Mouse (Mus musculus) limb, embryonic 14.5 days (tissue): ENCODE measurements at regions not wholly inside any gene's neighbourhood (a gene's known extent, or its start where the extent isn't known, plus 50 kb on each side); places are given as distances from the start of the nearest gene placed in this dataset.
A peak's percentile ranks its signal among the peaks of the same experiment; 100 is the strongest.

Source experiments
- ATAC-seq: fragments of 200-750 bp; cut with Nextera tagmentation; 2 replicates; pipeline ENCODE4 v1.8.0; 2017; ENCODE audit warnings: low read depth, moderate number of reproducible peaks, moderate TSS enrichment; ENCODE audit not compliant: low FRiP score
- DNase-seq: peaks from one replicate; pipeline ENCODE4 v3.0.0-alpha.2; 2015; ENCODE audit warnings: low spot score
- H3K27ac ChIP-seq: fragments of 300-500 bp; sonication (generic); replicated peaks from 2 replicates; pipeline ENCODE4 v1.5.1; 2014; ENCODE audit warnings: low read depth, mild to moderate bottlenecking, low read length, moderate library complexity, mixed read lengths
- H3K27me3 ChIP-seq: fragments of 300-500 bp; sonication (generic); 2 replicates; pipeline ENCODE4 v1.6.1; 2014; ENCODE audit warnings: low read length, mixed read lengths; ENCODE audit not compliant: control insufficient read depth, insufficient read depth
- H3K36me3 ChIP-seq: fragments of 300-500 bp; sonication (generic); 2 replicates; pipeline ENCODE4 v1.6.1; 2014; ENCODE audit warnings: mild to moderate bottlenecking, low read length, moderate library complexity, mixed read lengths; ENCODE audit not compliant: control insufficient read depth, insufficient read depth
- H3K4me1 ChIP-seq: fragments of 300-500 bp; sonication (generic); 2 replicates; pipeline ENCODE4 v1.6.1; 2014; ENCODE audit warnings: antibody characterized with exemption, low read length, mixed read lengths; ENCODE audit not compliant: control insufficient read depth, insufficient read depth
- H3K4me2 ChIP-seq: fragments of 300-500 bp; sonication (generic); replicated peaks from 2 replicates; pipeline ENCODE4 v1.6.1; 2014; ENCODE audit warnings: low read depth, mild to moderate bottlenecking, low read length, moderate library complexity; ENCODE audit not compliant: severe bottlenecking
- H3K4me3 ChIP-seq: fragments of 300-500 bp; sonication (generic); replicated peaks from 2 replicates; pipeline ENCODE4 v1.5.1; 2014; ENCODE audit warnings: low read length
- H3K9ac ChIP-seq: fragments of 300-500 bp; sonication (generic); 2 replicates; pipeline ENCODE4 v1.6.1; 2014; ENCODE audit warnings: mild to moderate bottlenecking, low read depth, low read length, moderate library complexity; ENCODE audit not compliant: severe bottlenecking
- H3K9me3 ChIP-seq: fragments of 300-500 bp; sonication (generic); 2 replicates; pipeline ENCODE4 v1.6.1; 2016; ENCODE audit warnings: low read length; ENCODE audit not compliant: control insufficient read depth
- POLR2A ChIP-seq: fragments of 200-500 bp; IDR thresholded peaks from 2 replicates; pipeline ENCODE4 v1.8.0; 2012; ENCODE audit warnings: inconsistent platforms, mild to moderate bottlenecking, moderate library complexity, borderline replicate concordance; ENCODE audit not compliant: insufficient read depth, insufficient read length; ENCODE audit errors: extremely low read depth
- WGBS: fragments of 180-500 bp; shearing (Covaris S2); extraction: QIAGEN DNeasy Blood & Tissue Kit; methylation state at CpG from one replicate; pipeline ENCODE4 v1.1.7; 2014; 5-methylcytosine and 5-hydroxymethylcytosine counted together

- Histone ChIP-seq H3K4me2 (no peak overlapping the region), H3K9ac (no peak overlapping the region), H3K9me3 (no peaks in the 10 kb centered on the region), H3K27ac (no peak overlapping the region), H3K36me3 (no peaks in the 10 kb centered on the region), H3K4me1 (no peaks in the 10 kb centered on the region), H3K27me3 (no peaks in the 10 kb centered on the region; the same call in 1 of the 2 replicates), H3K4me3 (no peak overlapping the region)
- WGBS, result 17% methylated on average over 1 of the region's 1 CpGs
- no peak for TF ChIP-seq POLR2A
- ATAC-seq, result no peak
- DNase-seq, result no peak
These were observed 134.1 kb downstream of the Alx1 start for GRCm38 (mm10) chr10:102895952-102896351.

DNA sequence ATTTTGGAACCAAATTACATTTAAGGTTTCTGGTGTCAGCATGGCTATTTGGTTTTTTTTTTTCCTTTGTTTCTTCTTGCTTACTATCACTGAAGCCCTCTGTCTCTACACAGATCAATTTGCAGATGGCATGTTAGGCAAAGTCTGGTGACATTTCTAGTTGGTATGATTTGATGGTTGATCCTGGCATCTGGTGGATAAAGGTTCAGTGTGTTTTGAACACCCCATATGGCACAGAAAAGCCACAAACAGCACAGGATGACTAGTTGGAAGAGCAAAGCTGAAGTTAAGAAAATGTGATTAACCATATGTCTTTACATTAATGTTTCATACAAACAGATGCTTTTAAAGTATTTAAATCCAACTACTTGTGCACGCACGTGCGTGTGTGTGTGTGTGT is 137.6 kb downstream of the Alx1 start:
- no peak for TF ChIP-seq POLR2A
- Histone ChIP-seq H3K36me3 (no peaks in the 10 kb centered on the region), H3K4me3 (no peak overlapping the region), H3K4me2 (no peak overlapping the region), H3K9me3 (no peaks in the 10 kb centered on the region), H3K27ac (no peak overlapping the region), H3K9ac (no peak overlapping the region), H3K27me3 (no peaks in the 10 kb centered on the region; the same call in 1 of the 2 replicates), H3K4me1 (no peaks in the 10 kb centered on the region)
- DNase-seq (no peak), ATAC-seq (no peak)
- WGBS, result 88% methylated on average over 3 of the region's 3 CpGs

DNA sequence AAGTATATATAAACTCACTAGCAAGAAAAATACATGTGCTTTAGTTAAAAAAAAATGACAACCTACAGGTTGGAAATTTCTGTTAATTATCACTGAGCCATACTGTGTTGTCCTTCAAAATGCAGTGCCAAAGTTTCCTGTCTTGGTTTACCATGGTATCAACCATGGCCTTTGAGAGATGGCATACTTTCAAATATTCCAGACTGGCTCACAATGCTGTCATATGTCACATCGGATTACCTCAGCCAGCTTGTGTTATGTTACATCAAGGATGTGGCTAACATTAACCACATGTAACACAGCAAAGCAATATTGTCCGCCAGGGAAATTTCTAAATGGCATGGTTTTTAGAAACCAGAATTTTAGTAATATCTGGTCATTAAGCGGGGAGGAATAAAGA is 140.3 kb downstream of the Alx1 start:
- no peak for TF ChIP-seq POLR2A
- no peak overlapping the region for H3K4me3 ChIP-seq
- H3K4me2 ChIP-seq, result no peak overlapping the region
- DNase-seq (no peak), ATAC-seq (no peak)
- H3K27ac ChIP-seq, result no peak overlapping the region
- no peaks in the 10 kb centered on the region for H3K27me3 ChIP-seq
- no peak overlapping the region for H3K9ac ChIP-seq
- H3K9me3 ChIP-seq, result no peaks in the 10 kb centered on the region
- H3K36me3 ChIP-seq, result no peaks in the 10 kb centered on the region
- WGBS, result 71% methylated on average over 3 of the region's 3 CpGs
- no peaks in the 10 kb centered on the region for H3K4me1 ChIP-seq

DNA sequence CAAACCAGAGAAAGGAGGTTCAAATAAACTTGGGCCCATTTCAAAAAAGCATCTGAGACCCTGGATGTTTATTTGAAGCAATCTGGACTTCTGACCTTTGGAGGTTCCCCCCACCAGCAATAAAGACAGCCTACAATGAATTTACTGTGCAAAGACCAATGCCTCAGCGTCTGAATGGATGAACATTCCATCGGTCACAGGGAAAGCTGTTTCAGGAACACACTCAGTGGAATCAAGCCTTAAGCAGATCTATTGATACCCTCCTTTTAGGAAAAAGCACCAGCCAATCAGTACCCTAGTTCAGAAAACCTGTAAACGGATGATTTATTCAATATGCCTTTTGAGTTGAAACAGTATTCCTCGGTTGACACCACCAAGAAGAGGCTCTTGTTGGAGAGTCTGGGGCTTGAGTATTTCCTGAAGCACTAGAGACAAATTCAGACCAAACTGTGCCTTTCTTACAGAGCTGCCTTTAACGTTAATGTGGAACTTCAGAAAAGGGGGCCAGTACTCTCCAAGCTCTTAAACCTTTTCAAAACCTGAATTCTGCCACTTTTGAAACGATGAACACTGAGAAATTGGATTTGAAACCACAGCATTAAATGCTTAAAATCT is 148.1 kb downstream of the Alx1 start:
- H3K27me3 ChIP-seq, result no peaks in the 10 kb centered on the region
- H3K9me3 ChIP-seq, result no peaks in the 10 kb centered on the region
- H3K27ac ChIP-seq, result no peak overlapping the region
- H3K36me3 ChIP-seq, result no peaks in the 10 kb centered on the region
- WGBS, result 47% methylated on average over 6 of the region's 6 CpGs
- H3K4me2 ChIP-seq, result no peak overlapping the region
- 0 out of 2 replicates have a peak, but pooled peaks cover 7% of the 10 kb centered on the region for H3K4me1 ChIP-seq
- no peak for DNase-seq
- H3K4me3 ChIP-seq, result no peak overlapping the region
- H3K9ac ChIP-seq, result no peak overlapping the region
- no peak for TF ChIP-seq POLR2A
- ATAC-seq, result no peak

GRCm38 (mm10) chr10:102878010-102878409 is 152.0 kb downstream of the Alx1 start:
- no peaks in the 10 kb centered on the region for H3K9me3 ChIP-seq
- DNase-seq (peak; percentile 81), ATAC-seq (peak; percentile 76; the same call in 1 of the 2 replicates)
- peak overlapping the region; percentile 44 for H3K4me2 ChIP-seq
- no peaks in the 10 kb centered on the region for H3K27me3 ChIP-seq
- H3K36me3 ChIP-seq, result no peaks in the 10 kb centered on the region
- peak overlapping the region; percentile 5; the same call in 1 of the 2 replicates for H3K9ac ChIP-seq
- H3K4me3 ChIP-seq, result peak overlapping the region; percentile 23
- no peak overlapping the region for H3K27ac ChIP-seq
- WGBS, result 17% methylated on average over 11 of the region's 11 CpGs
- no peak for TF ChIP-seq POLR2A
- H3K4me1 ChIP-seq, result 0 out of 2 replicates have a peak, but pooled peaks cover 7% of the 10 kb centered on the region
